Mouse (Mus musculus): ENCODE measurements around the gene Gm17364. TPM values are rescaled to one million over a fixed set of nuclear protein-coding genes. Genes with fewer than 3 reads are reported as not detected.

The Gm17364 gene
- total and polyA plus RNA-seq, 3 experiments, result not detected

GRCm38 (mm10) chr13:41231389-41231983 lies 42.3 kb downstream of the Gm17364 start:
- H3K9me3 ChIP-seq (replicated peaks; ENCODE audit: insufficient read depth, low read length), result no peaks in the 10 kb centered on the region
- no peak overlapping the region for H3K9ac ChIP-seq (ENCODE audit: control insufficient read depth, low read depth, low read length, poor library complexity, severe bottlenecking)
- H3K4me1 ChIP-seq (ENCODE audit: control insufficient read depth in 1 of 2, insufficient read depth in 2 of 2, low read length in 2 of 2), result no peaks in the 10 kb centered on the region
- TF ChIP-seq MYC (IDR thresholded peaks at IDR 0.05; ENCODE audit: low read depth, low read length) (no peak), NRF1 (IDR thresholded peaks at IDR 0.05; ENCODE audit: insufficient read depth, low read depth, low read length, poor library complexity, severe bottlenecking) (no peak)
- H3K27me3 ChIP-seq (ENCODE audit: control insufficient read depth in 1 of 2, insufficient read depth in 2 of 2, low read length in 2 of 2), result no peaks in the 10 kb centered on the region; a peak in 1 of 4 replicates
- H3K79me2 ChIP-seq (ENCODE audit: control insufficient read depth, insufficient read depth, low read length, poor library complexity), result no peaks in the 10 kb centered on the region
- H3K36me3 ChIP-seq (ENCODE audit: control insufficient read depth in 1 of 2, insufficient read depth in 2 of 2, low read length in 2 of 2), result no peaks in the 10 kb centered on the region
- no peak overlapping the region for H3K27ac ChIP-seq (ENCODE audit: control insufficient read depth, low read depth, low read length)
- DNase-seq (ENCODE audit: low read depth, low spot score), result no peak
- H3K4me3 ChIP-seq (ENCODE audit: control insufficient read depth in 1 of 2, insufficient read depth in 1 of 2, low read depth in 2 of 2, low read length in 2 of 2), result no peak overlapping the region

GRCm38 (mm10) chr13:41230256-41230655 lies 43.5 kb downstream of the Gm17364 start:
- no peak for TF ChIP-seq SMC3 (IDR thresholded peaks at IDR 0.05; ENCODE audit: low read depth, low read length)
- TF ChIP-seq MYB (IDR thresholded peaks at IDR 0.05; ENCODE audit: low read depth, low read length), result no peak
- TF ChIP-seq HCFC1 (IDR thresholded peaks at IDR 0.05; ENCODE audit: low read depth, low read length), result no peak
- TF ChIP-seq EP300 (IDR thresholded peaks at IDR 0.05; ENCODE audit: low read depth in 1 of 2, low read length in 2 of 2), result no peak
- TF ChIP-seq MAZ (IDR thresholded peaks at IDR 0.05; ENCODE audit: low read depth, low read length), result no peak
- no peak for TF ChIP-seq JUND (IDR thresholded peaks at IDR 0.05; ENCODE audit: low read depth, low read length)
- no peak for TF ChIP-seq NRF1 (IDR thresholded peaks at IDR 0.05; ENCODE audit: insufficient read depth, low read depth, low read length, poor library complexity, severe bottlenecking)
- TF ChIP-seq NELFE (IDR thresholded peaks at IDR 0.05; ENCODE audit: low read depth, low read length), result no peak
- no peak for TF ChIP-seq CHD2 (IDR thresholded peaks at IDR 0.05; ENCODE audit: low read length)
- no peak for TF ChIP-seq ETS1 (IDR thresholded peaks at IDR 0.05; ENCODE audit: low read depth, low read length)
- Histone ChIP-seq H3K4me3 (ENCODE audit: control insufficient read depth in 1 of 2, insufficient read depth in 1 of 2, low read depth in 2 of 2, low read length in 2 of 2) (no peak overlapping the region), H3K79me2 (ENCODE audit: control insufficient read depth, insufficient read depth, low read length, poor library complexity) (no peaks in the 10 kb centered on the region), H3K36me3 (ENCODE audit: control insufficient read depth in 1 of 2, insufficient read depth in 2 of 2, low read length in 2 of 2) (no peaks in the 10 kb centered on the region), H3K27ac (ENCODE audit: control insufficient read depth, low read depth, low read length) (no peak overlapping the region), H3K27me3 (ENCODE audit: control insufficient read depth in 1 of 2, insufficient read depth in 2 of 2, low read length in 2 of 2) (no peaks in the 10 kb centered on the region; a peak in 1 of 4 replicates), H3K4me1 (ENCODE audit: control insufficient read depth in 1 of 2, insufficient read depth in 2 of 2, low read length in 2 of 2) (no peaks in the 10 kb centered on the region), H3K9ac (ENCODE audit: control insufficient read depth, low read depth, low read length, poor library complexity, severe bottlenecking) (no peak overlapping the region), H3K9me3 (replicated peaks; ENCODE audit: insufficient read depth, low read length) (no peaks in the 10 kb centered on the region)
- DNase-seq (ENCODE audit: low read depth, low spot score), result peak; percentile 74

GRCm38 (mm10) chr13:41228060-41228459 lies 45.7 kb downstream of the Gm17364 start:
- no peak overlapping the region for H3K9ac ChIP-seq (ENCODE audit: control insufficient read depth, low read depth, low read length, poor library complexity, severe bottlenecking)
- H3K27ac ChIP-seq (ENCODE audit: control insufficient read depth, low read depth, low read length), result no peak overlapping the region
- no peaks in the 10 kb centered on the region; a peak in 1 of 4 replicates for H3K27me3 ChIP-seq (ENCODE audit: control insufficient read depth in 1 of 2, insufficient read depth in 2 of 2, low read length in 2 of 2)
- H3K4me1 ChIP-seq (ENCODE audit: control insufficient read depth in 1 of 2, insufficient read depth in 2 of 2, low read length in 2 of 2), result no peaks in the 10 kb centered on the region
- no peak for TF ChIP-seq TAL1 (IDR thresholded peaks at IDR 0.05; ENCODE audit: low read length)
- no peak for DNase-seq (ENCODE audit: low read depth, low spot score)
- no peaks in the 10 kb centered on the region for H3K79me2 ChIP-seq (ENCODE audit: control insufficient read depth, insufficient read depth, low read length, poor library complexity)
- H3K36me3 ChIP-seq (ENCODE audit: control insufficient read depth in 1 of 2, insufficient read depth in 2 of 2, low read length in 2 of 2), result no peaks in the 10 kb centered on the region
- no peak overlapping the region for H3K4me3 ChIP-seq (ENCODE audit: control insufficient read depth in 1 of 2, insufficient read depth in 1 of 2, low read depth in 2 of 2, low read length in 2 of 2)
- H3K9me3 ChIP-seq (replicated peaks; ENCODE audit: insufficient read depth, low read length), result no peaks in the 10 kb centered on the region
